Mouse (Mus musculus) megakaryocyte, embryonic 14.5 days (primary cell): ENCODE results near the gene Mrvi1.

ENCODE experiments used
- FLI1 ChIP-seq: IDR thresholded peaks from 2 replicates; pipeline ENCODE4 v1.6.1; 2012; ENCODE audit warnings: low read length, inconsistent platforms, mixed read lengths
- GATA1 ChIP-seq: IDR thresholded peaks from 3 replicates; pipeline ENCODE4 v1.6.1; 2012; ENCODE audit warnings: mixed read lengths, low read length, inconsistent platforms, borderline replicate concordance

DNA sequence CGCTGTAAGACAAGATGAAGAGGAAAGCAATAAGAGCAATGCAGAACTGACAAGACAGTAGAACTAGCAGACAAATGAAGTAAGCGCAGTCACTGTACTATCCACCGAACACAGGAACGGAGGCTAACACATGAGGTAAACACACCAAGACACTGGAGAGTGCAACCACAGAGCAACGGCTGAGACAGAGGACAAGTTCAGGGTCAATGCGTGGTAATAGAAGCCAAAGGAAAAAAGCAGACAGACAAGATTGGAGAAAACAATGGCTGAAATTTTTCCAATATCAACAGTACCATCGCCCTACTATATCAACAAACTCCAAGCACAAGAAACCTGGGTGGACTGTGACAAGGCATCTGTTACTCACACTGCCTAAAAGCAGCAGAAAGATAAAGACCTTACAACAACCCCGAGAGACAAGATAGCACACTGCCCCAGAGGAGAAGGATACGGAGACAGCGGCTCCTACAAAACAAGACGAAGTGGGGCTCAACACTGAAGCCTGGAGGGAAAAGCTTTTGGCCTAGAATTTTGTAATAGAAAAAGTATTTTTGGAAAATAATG, 163.4 kb downstream of the Mrvi1 start:
- TF ChIP-seq GATA1 (no peak), FLI1 (no peak)
